ENCODE assay signal across 27 mouse cellular contexts in genomic region chr3:157024580-157024979, GRCm38 (mm10).
DNase-seq lines count a peak whose midpoint lies in the region; ATAC-seq and TF ChIP-seq lines count a peak whose summit lies in the region.
"Had no signal": no experiment of that assay in that cellular context is flagged by ENCODE, and none has a peak within 500 bp of the region (broad histone marks: within the 10 kb centered on the region; RNA-seq: fewer than 3 reads in every experiment).

No protein-coding gene starts in this region.

- ATAC-seq in forebrain, embryonic 14.5 days: no peak
- ATAC-seq in lung, embryonic 14.5 days (ENCODE audit: insufficient read depth): no peak
- no peak for ATAC-seq in granulocyte monocyte progenitor cell, adult 5-6 weeks (replicated peaks; ENCODE audit: poor library complexity, severe bottlenecking)
- ATAC-seq: CD4-positive, CD25-positive, alpha-beta regulatory T cell, adult 4 months; forebrain, embryonic 16.5 days; hindbrain, embryonic 16.5 days had no signal

- no peaks in the 10 kb centered on the region for H3K36me3 ChIP-seq in forebrain, embryonic 14.5 days (ENCODE audit: control insufficient read depth, insufficient read depth, low read length)
- H3K36me3 ChIP-seq in forebrain, embryonic 10.5 days (replicated peaks): no peaks in the 10 kb centered on the region
- H3K36me3 ChIP-seq in lung, embryonic 14.5 days (ENCODE audit: insufficient read depth): no peaks in the 10 kb centered on the region
- H3K36me3 ChIP-seq: embryonic facial prominence, embryonic 15.5 days; G1E; heart, embryonic 10.5 days; hindbrain, embryonic 12.5 days had no signal

- H3K4me1 ChIP-seq in forebrain, embryonic 14.5 days (ENCODE audit: control insufficient read depth, insufficient read depth, low read length): no peaks in the 10 kb centered on the region
- no peaks in the 10 kb centered on the region for H3K4me1 ChIP-seq in forebrain, embryonic 10.5 days
- no peaks in the 10 kb centered on the region; the same call in 1 of the 2 replicates for H3K4me1 ChIP-seq in lung, embryonic 14.5 days (ENCODE audit: insufficient read depth)
- H3K4me1 ChIP-seq: embryonic facial prominence, embryonic 15.5 days; hindbrain, embryonic 12.5 days had no signal

- 65% methylated on average over 6 of the region's 6 CpGs for WGBS in forebrain, embryonic 14.5 days
- WGBS in forebrain, embryonic 10.5 days: 87% methylated on average over 6 of the region's 6 CpGs
- WGBS in lung, embryonic 14.5 days: 40% methylated on average over 6 of the region's 6 CpGs

- no peaks in the 10 kb centered on the region for H3K27me3 ChIP-seq in forebrain, embryonic 14.5 days (replicated peaks; ENCODE audit: control insufficient read depth, insufficient read depth, low read length)
- no peaks in the 10 kb centered on the region for H3K27me3 ChIP-seq in forebrain, embryonic 10.5 days (ENCODE audit: poor library complexity, severe bottlenecking)
- H3K27me3 ChIP-seq in lung, embryonic 14.5 days (ENCODE audit: insufficient read depth, low read length): no peaks in the 10 kb centered on the region
- H3K27me3 ChIP-seq: embryonic facial prominence, embryonic 15.5 days; hindbrain, embryonic 12.5 days had no signal

- H3K27ac ChIP-seq in forebrain, embryonic 14.5 days (ENCODE audit: low read depth, low read length): no peak overlapping the region
- H3K27ac ChIP-seq in forebrain, embryonic 10.5 days: no peak overlapping the region
- no peak overlapping the region for H3K27ac ChIP-seq in lung, embryonic 14.5 days (ENCODE audit: low read depth)
- H3K27ac ChIP-seq: embryonic facial prominence, embryonic 15.5 days; gastrocnemius, adult 2 months; heart, embryonic 10.5 days; hindbrain, embryonic 12.5 days had no signal

- peak; percentile 30 for DNase-seq in forebrain, embryonic 14.5 days (ENCODE audit: low spot score)
- DNase-seq in forebrain, embryonic 10.5 days (ENCODE audit: extremely low spot score, low spot score): no peak
- peak; percentile 19 for DNase-seq in kidney, adult 9 months
- no peak for DNase-seq in kidney, postnatal 10 days
- DNase-seq in lung, embryonic 14.5 days: peak; percentile 5
- DNase-seq in lung, adult 18-20 months: no peak
- DNase-seq: adrenal gland, adult 8-10 months; adrenal gland, postnatal 36 days; B cell, adult 2 months; cerebellum, adult 11 months; cerebellum, adult 8-10 months; cerebellum, postnatal 14 days; embryo, embryonic 11 days; gastrocnemius, adult 2 months; gastrocnemius, postnatal 36 days; heart, adult 18-20 months; heart, postnatal 10 days; heart, postnatal 4 days had no signal

- no peaks in the 10 kb centered on the region for H3K9me3 ChIP-seq in forebrain, embryonic 14.5 days (replicated peaks; ENCODE audit: control insufficient read depth, low read length)
- H3K9me3 ChIP-seq in forebrain, embryonic 10.5 days: no peaks in the 10 kb centered on the region
- H3K9me3 ChIP-seq in lung, embryonic 14.5 days (ENCODE audit: low read depth, low read length): no peaks in the 10 kb centered on the region
- H3K9me3 ChIP-seq: embryonic facial prominence, embryonic 15.5 days; heart, embryonic 10.5 days; hindbrain, embryonic 12.5 days had no signal

- no peak overlapping the region for H3K4me2 ChIP-seq in forebrain, embryonic 14.5 days (ENCODE audit: low read length)
- no peak overlapping the region for H3K4me2 ChIP-seq in lung, embryonic 14.5 days
- H3K4me2 ChIP-seq: embryonic facial prominence, embryonic 15.5 days; hindbrain, embryonic 12.5 days had no signal

- no peak overlapping the region for H3K4me3 ChIP-seq in forebrain, embryonic 14.5 days (ENCODE audit: low read depth, low read length)
- H3K4me3 ChIP-seq in forebrain, embryonic 10.5 days: no peak overlapping the region
- H3K4me3 ChIP-seq in lung, embryonic 14.5 days (ENCODE audit: low read depth, low read length): no peak overlapping the region
- H3K4me3 ChIP-seq: embryonic facial prominence, embryonic 15.5 days; erythroblast, embryonic 14.5 days; gastrocnemius, adult 2 months; heart, embryonic 10.5 days; hindbrain, embryonic 12.5 days had no signal

- H3K9ac ChIP-seq in forebrain, embryonic 14.5 days (ENCODE audit: low read length): no peak overlapping the region
- no peak overlapping the region for H3K9ac ChIP-seq in lung, embryonic 14.5 days
- H3K9ac ChIP-seq: embryonic facial prominence, embryonic 15.5 days; hindbrain, embryonic 12.5 days had no signal

- no peak for TF ChIP-seq CTCF in lung, embryonic 14.5 days (IDR thresholded peaks at IDR 0.05; ENCODE audit: low read depth)

Comparison
In these comparisons a context has a peak if more than half of its experiments do, and no peak if none do; other contexts are left out.
1. DNase-seq: peak in forebrain, embryonic 14.5 days (single experiment), kidney, adult 9 months (single experiment) and lung, embryonic 14.5 days (single experiment); none in forebrain, embryonic 10.5 days (single experiment), kidney, postnatal 10 days (single experiment) and lung, adult 18-20 months (0 of 2).